Mouse (Mus musculus): ENCODE data around the gene Rem2. TPM values are rescaled to one million over a fixed set of nuclear protein-coding genes. Genes with fewer than 3 reads are reported as not detected.

Gene Rem2
- polyA plus RNA-seq, 1 experiment from 2014 or later = 46.0 TPM

- H3K9me3 ChIP-seq (replicated peaks; ENCODE audit: control insufficient read depth, low read length, poor library complexity, severe bottlenecking) = no peaks in the 10 kb centered on the region
- H3K4me1 ChIP-seq (ENCODE audit: control insufficient read depth, insufficient read depth, low read length) = no peaks in the 10 kb centered on the region
- 89% methylated on average over 14 of the region's 14 CpGs for WGBS
- no peaks in the 10 kb centered on the region for H3K36me3 ChIP-seq (ENCODE audit: control insufficient read depth, insufficient read depth, low read length)
- H3K27ac ChIP-seq (ENCODE audit: low read length) = no peak overlapping the region
- no peak overlapping the region for H3K4me3 ChIP-seq (ENCODE audit: low read depth, low read length)
- H3K9ac ChIP-seq (ENCODE audit: low read depth, low read length) = no peak overlapping the region
- no peaks in the 10 kb centered on the region for H3K27me3 ChIP-seq (ENCODE audit: control insufficient read depth, insufficient read depth, low read depth, low read length)
- H3K4me2 ChIP-seq (ENCODE audit: low read length) = no peak overlapping the region
- no peak for ATAC-seq
Measured at GRCm38 (mm10) chr14:54496706-54497105, 20.8 kb downstream of the Rem2 start.

- Histone ChIP-seq H3K9me3 (replicated peaks; ENCODE audit: control insufficient read depth, low read length, poor library complexity, severe bottlenecking) (no peaks in the 10 kb centered on the region), H3K4me2 (ENCODE audit: low read length) (no peak overlapping the region), H3K4me3 (ENCODE audit: low read depth, low read length) (no peak overlapping the region), H3K9ac (ENCODE audit: low read depth, low read length) (no peak overlapping the region), H3K27me3 (ENCODE audit: control insufficient read depth, insufficient read depth, low read depth, low read length) (no peaks in the 10 kb centered on the region), H3K4me1 (ENCODE audit: control insufficient read depth, insufficient read depth, low read length) (no peaks in the 10 kb centered on the region), H3K36me3 (ENCODE audit: control insufficient read depth, insufficient read depth, low read length) (no peaks in the 10 kb centered on the region), H3K27ac (ENCODE audit: low read length) (no peak overlapping the region)
- ATAC-seq = no peak
- WGBS = 80% methylated on average over 2 of the region's 2 CpGs
Measured at GRCm38 (mm10) chr14:54499330-54499729, 23.4 kb downstream of the Rem2 start.

GRCm38 (mm10) chr14:54501365-54501764 lies 25.5 kb downstream of the Rem2 start:
- Histone ChIP-seq H3K4me3 (ENCODE audit: low read depth, low read length) (no peak overlapping the region), H3K36me3 (ENCODE audit: control insufficient read depth, insufficient read depth, low read length) (no peaks in the 10 kb centered on the region), H3K27me3 (ENCODE audit: control insufficient read depth, insufficient read depth, low read depth, low read length) (no peaks in the 10 kb centered on the region), H3K9ac (ENCODE audit: low read depth, low read length) (no peak overlapping the region), H3K27ac (ENCODE audit: low read length) (no peak overlapping the region), H3K4me1 (ENCODE audit: control insufficient read depth, insufficient read depth, low read length) (no peaks in the 10 kb centered on the region), H3K9me3 (replicated peaks; ENCODE audit: control insufficient read depth, low read length, poor library complexity, severe bottlenecking) (no peaks in the 10 kb centered on the region), H3K4me2 (ENCODE audit: low read length) (no peak overlapping the region)
- ATAC-seq = no peak
- WGBS = 90% methylated on average over 2 of the region's 2 CpGs

GRCm38 (mm10) chr14:54503092-54503491 lies 27.2 kb downstream of the Rem2 start:
- Histone ChIP-seq H3K9ac (ENCODE audit: low read depth, low read length) (no peak overlapping the region), H3K4me2 (ENCODE audit: low read length) (no peak overlapping the region), H3K27me3 (ENCODE audit: control insufficient read depth, insufficient read depth, low read depth, low read length) (no peaks in the 10 kb centered on the region), H3K27ac (ENCODE audit: low read length) (no peak overlapping the region), H3K9me3 (replicated peaks; ENCODE audit: control insufficient read depth, low read length, poor library complexity, severe bottlenecking) (no peaks in the 10 kb centered on the region), H3K36me3 (ENCODE audit: control insufficient read depth, insufficient read depth, low read length) (peaks cover 12% of the 10 kb centered on the region; the same call in 1 of the 2 replicates), H3K4me3 (ENCODE audit: low read depth, low read length) (no peak overlapping the region), H3K4me1 (ENCODE audit: control insufficient read depth, insufficient read depth, low read length) (no peaks in the 10 kb centered on the region)
- ATAC-seq = no peak
- 90% methylated on average over 2 of the region's 2 CpGs for WGBS

GRCm38 (mm10) chr14:54509774-54510173 lies 33.9 kb downstream of the Rem2 start:
- Histone ChIP-seq H3K9ac (ENCODE audit: low read depth, low read length) (no peak overlapping the region), H3K27me3 (ENCODE audit: control insufficient read depth, insufficient read depth, low read depth, low read length) (no peaks in the 10 kb centered on the region), H3K27ac (ENCODE audit: low read length) (no peak overlapping the region), H3K4me1 (ENCODE audit: control insufficient read depth, insufficient read depth, low read length) (no peaks in the 10 kb centered on the region), H3K4me3 (ENCODE audit: low read depth, low read length) (no peak overlapping the region), H3K36me3 (ENCODE audit: control insufficient read depth, insufficient read depth, low read length) (peaks cover 65% of the 10 kb centered on the region), H3K4me2 (ENCODE audit: low read length) (no peak overlapping the region), H3K9me3 (replicated peaks; ENCODE audit: control insufficient read depth, low read length, poor library complexity, severe bottlenecking) (no peaks in the 10 kb centered on the region)
- WGBS = 89% methylated on average over 9 of the region's 9 CpGs
- no peak for ATAC-seq

- 4% methylated on average over 17 of the region's 17 CpGs for WGBS
- peak overlapping the region; percentile 81 for H3K4me2 ChIP-seq (ENCODE audit: low read length)
- peak overlapping the region; percentile 78 for H3K4me3 ChIP-seq (ENCODE audit: low read depth, low read length)
- H3K9me3 ChIP-seq (replicated peaks; ENCODE audit: control insufficient read depth, low read length, poor library complexity, severe bottlenecking) = no peaks in the 10 kb centered on the region
- H3K9ac ChIP-seq (ENCODE audit: low read depth, low read length) = peak overlapping the region; percentile 85
- H3K27ac ChIP-seq (ENCODE audit: low read length) = peak overlapping the region; percentile 86
- ATAC-seq = peak; percentile 66
- peaks cover 22% of the 10 kb centered on the region for H3K36me3 ChIP-seq (ENCODE audit: control insufficient read depth, insufficient read depth, low read length)
- H3K27me3 ChIP-seq (ENCODE audit: control insufficient read depth, insufficient read depth, low read depth, low read length) = no peaks in the 10 kb centered on the region
- peaks cover 20% of the 10 kb centered on the region for H3K4me1 ChIP-seq (ENCODE audit: control insufficient read depth, insufficient read depth, low read length)
Measured at GRCm38 (mm10) chr14:54516710-54517310, 40.9 kb downstream of the Rem2 start.

GRCm38 (mm10) chr14:54523600-54523999 lies 47.7 kb downstream of the Rem2 start:
- H3K27me3 ChIP-seq (ENCODE audit: control insufficient read depth, insufficient read depth, low read depth, low read length) = no peaks in the 10 kb centered on the region
- no peak overlapping the region for H3K4me3 ChIP-seq (ENCODE audit: low read depth, low read length)
- 28% methylated on average over 6 of the region's 6 CpGs for WGBS
- H3K9ac ChIP-seq (ENCODE audit: low read depth, low read length) = no peak overlapping the region
- no peak overlapping the region for H3K27ac ChIP-seq (ENCODE audit: low read length)
- H3K4me2 ChIP-seq (ENCODE audit: low read length) = no peak overlapping the region
- no peaks in the 10 kb centered on the region for H3K9me3 ChIP-seq (replicated peaks; ENCODE audit: control insufficient read depth, low read length, poor library complexity, severe bottlenecking)
- no peak for ATAC-seq
- peaks cover 6% of the 10 kb centered on the region for H3K4me1 ChIP-seq (ENCODE audit: control insufficient read depth, insufficient read depth, low read length)
- no peaks in the 10 kb centered on the region for H3K36me3 ChIP-seq (ENCODE audit: control insufficient read depth, insufficient read depth, low read length)

GRCm38 (mm10) chr14:54527227-54528006 lies 51.5 kb downstream of the Rem2 start:
- Histone ChIP-seq H3K27me3 (ENCODE audit: control insufficient read depth, insufficient read depth, low read depth, low read length) (no peaks in the 10 kb centered on the region), H3K9ac (ENCODE audit: low read depth, low read length) (peak overlapping the region; percentile 74), H3K4me2 (ENCODE audit: low read length) (peak overlapping the region; percentile 63), H3K4me3 (ENCODE audit: low read depth, low read length) (peak overlapping the region; percentile 42), H3K4me1 (ENCODE audit: control insufficient read depth, insufficient read depth, low read length) (peaks cover 3% of the 10 kb centered on the region), H3K27ac (ENCODE audit: low read length) (peak overlapping the region; percentile 81), H3K9me3 (replicated peaks; ENCODE audit: control insufficient read depth, low read length, poor library complexity, severe bottlenecking) (no peaks in the 10 kb centered on the region), H3K36me3 (ENCODE audit: control insufficient read depth, insufficient read depth, low read length) (no peaks in the 10 kb centered on the region)
- 0% methylated on average over 18 of the region's 18 CpGs for WGBS
- ATAC-seq = peak; percentile 91

GRCm38 (mm10) chr14:54528007-54528393 lies 52.1 kb downstream of the Rem2 start:
- H3K27ac ChIP-seq (ENCODE audit: low read length) = peak overlapping the region; percentile 81
- ATAC-seq = peak; percentile 40
- peaks cover 3% of the 10 kb centered on the region for H3K4me1 ChIP-seq (ENCODE audit: control insufficient read depth, insufficient read depth, low read length)
- H3K9me3 ChIP-seq (replicated peaks; ENCODE audit: control insufficient read depth, low read length, poor library complexity, severe bottlenecking) = no peaks in the 10 kb centered on the region
- H3K9ac ChIP-seq (ENCODE audit: low read depth, low read length) = no peak overlapping the region
- 26% methylated on average over 5 of the region's 5 CpGs for WGBS
- no peaks in the 10 kb centered on the region for H3K36me3 ChIP-seq (ENCODE audit: control insufficient read depth, insufficient read depth, low read length)
- H3K27me3 ChIP-seq (ENCODE audit: control insufficient read depth, insufficient read depth, low read depth, low read length) = no peaks in the 10 kb centered on the region
- H3K4me3 ChIP-seq (ENCODE audit: low read depth, low read length) = peak overlapping the region; percentile 42; the same call in 1 of the 2 replicates
- H3K4me2 ChIP-seq (ENCODE audit: low read length) = peak overlapping the region; percentile 63

Measured in midbrain, embryonic 16.5 days (tissue).